Mouse (Mus musculus) forebrain, embryonic 10.5 days (tissue): ENCODE data around the gene Ubtf. TPM values are rescaled to one million over a fixed set of nuclear protein-coding genes. Genes with fewer than 3 reads are reported as not detected.
A peak's percentile ranks its signal among the peaks of the same experiment; 100 is the strongest.

Source experiments
- DNase-seq: peaks from one replicate; pipeline ENCODE4 v3.0.0-alpha.2; 2017; ENCODE audit warnings: low spot score; ENCODE audit errors: extremely low spot score
- H3K27ac ChIP-seq: fragments of 300-500 bp; sonication (generic); 2 replicates; pipeline ENCODE4 v1.5.1; 2016; ENCODE audit warnings: mild to moderate bottlenecking
- H3K27me3 ChIP-seq: fragments of 300-500 bp; sonication (generic); 2 replicates; pipeline ENCODE4 v1.6.1; 2016; ENCODE audit warnings: mild to moderate bottlenecking; ENCODE audit not compliant: poor library complexity, severe bottlenecking
- H3K36me3 ChIP-seq: fragments of 300-500 bp; sonication (generic); replicated peaks from 2 replicates; pipeline ENCODE4 v1.6.1; 2016; ENCODE audit warnings: mild to moderate bottlenecking, moderate library complexity
- H3K4me1 ChIP-seq: fragments of 300-500 bp; sonication (generic); 2 replicates; pipeline ENCODE4 v1.6.1; 2016
- H3K4me3 ChIP-seq: fragments of 300-500 bp; sonication (generic); 2 replicates; pipeline ENCODE4 v1.5.1; 2016; ENCODE audit warnings: mild to moderate bottlenecking, moderate library complexity
- H3K9me3 ChIP-seq: fragments of 300-500 bp; sonication (generic); 2 replicates; pipeline ENCODE4 v1.6.1; 2016; ENCODE audit warnings: mild to moderate bottlenecking, moderate library complexity
- WGBS: fragments of 180-500 bp; shearing (Covaris S2); methylation state at CpG from one replicate; pipeline ENCODE4 v1.1.7; 2016; 5-methylcytosine and 5-hydroxymethylcytosine counted together
- polyA plus RNA-seq: library from polyadenylated mRNA; unstranded; fragments of >200 nt; fragmentation: Nextera tagmentation; extraction: Ambion mirVana; gene quantifications from 2 replicates; pipeline ENCODE4 v1.2.1, GENCODE M21; 2016

Gene Ubtf
- polyA plus RNA-seq, 1 experiment from 2014 or later: 95.5 TPM

DNA sequence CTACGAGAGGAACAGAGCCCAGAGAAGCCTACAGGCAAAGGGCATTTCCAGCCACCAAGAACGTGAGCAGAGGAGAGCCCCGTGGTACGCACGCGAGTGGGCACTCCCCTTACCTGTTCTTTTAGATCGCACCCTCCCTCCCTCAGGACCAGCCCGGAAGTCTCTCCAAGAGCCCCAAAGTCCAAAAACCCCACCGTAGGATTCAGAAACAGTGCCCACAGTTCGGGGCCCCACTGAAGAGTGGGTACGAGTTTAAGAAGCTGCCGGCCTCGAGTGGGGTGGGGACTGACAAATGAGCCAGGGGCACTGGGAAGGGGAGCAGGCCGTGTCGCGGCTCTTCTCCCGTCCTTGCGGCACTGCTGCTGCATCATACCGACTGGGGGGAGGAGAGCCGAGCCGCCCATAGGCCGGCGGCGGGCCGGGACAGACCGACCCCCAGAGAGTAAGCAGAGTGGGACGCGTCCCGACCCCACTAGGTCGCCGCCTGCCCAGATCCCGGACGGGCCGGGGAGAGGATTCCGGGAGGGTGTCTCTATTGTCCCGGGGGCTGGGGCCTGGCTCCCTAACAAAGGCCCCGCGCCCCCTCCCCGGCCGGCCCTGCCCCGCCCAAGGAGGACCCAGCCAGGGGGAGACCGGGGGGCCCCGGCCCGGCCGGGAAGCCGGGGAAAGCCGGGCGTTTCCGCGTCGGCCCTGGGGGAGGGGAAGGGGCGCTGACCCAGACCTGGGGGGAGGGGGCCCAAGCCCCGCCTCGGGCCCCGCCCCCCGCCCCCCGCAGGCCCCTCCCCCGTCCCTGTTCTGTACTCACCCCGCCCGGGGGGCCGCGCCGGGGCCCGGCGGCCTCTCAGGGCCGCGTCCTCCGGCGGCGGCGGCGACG is 23.7 kb downstream of the Ubtf start:
- H3K27ac ChIP-seq: peak overlapping the region; percentile 98
- H3K4me3 ChIP-seq: peak overlapping the region; percentile 94
- peaks cover 42% of the 10 kb centered on the region for H3K36me3 ChIP-seq
- no peaks in the 10 kb centered on the region for H3K27me3 ChIP-seq
- no peaks in the 10 kb centered on the region for H3K9me3 ChIP-seq
- under 1% methylated on average over 72 of the region's 73 CpGs for WGBS
- peaks cover 32% of the 10 kb centered on the region for H3K4me1 ChIP-seq
- DNase-seq: peak; percentile 73

DNA sequence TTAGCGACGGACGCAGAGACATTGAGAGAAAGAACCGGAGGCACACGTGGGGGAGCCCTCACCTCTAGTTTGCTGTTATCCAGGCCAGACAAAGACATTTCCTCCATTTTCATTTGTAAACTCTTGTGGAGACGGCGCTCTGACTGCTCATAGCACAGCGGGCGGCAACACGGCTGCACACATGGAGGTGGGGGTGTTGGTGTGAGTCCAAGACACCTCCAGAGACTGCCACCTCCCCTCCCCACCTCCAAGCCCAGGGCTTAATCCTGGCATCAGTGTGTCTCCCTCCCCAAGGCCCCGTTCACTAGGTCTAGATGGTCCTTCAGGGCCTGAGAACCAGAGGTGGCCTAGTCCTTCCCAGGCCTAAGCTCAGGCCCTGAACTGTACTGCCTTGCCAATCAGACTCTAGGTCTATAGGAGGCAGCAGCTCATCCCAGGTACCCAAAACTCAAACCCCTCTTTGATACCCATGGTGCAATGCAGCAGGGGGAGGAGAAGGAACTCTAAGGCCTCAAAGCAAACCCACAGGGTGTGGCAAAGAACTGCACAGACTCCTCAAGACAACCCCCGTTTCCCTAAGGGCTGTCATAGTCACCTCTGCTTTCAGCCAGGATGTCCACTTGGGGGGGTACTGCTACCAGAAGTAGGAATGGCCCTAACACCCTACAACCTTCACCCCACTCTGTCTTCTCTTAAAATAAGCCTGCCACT is 24.5 kb downstream of the Ubtf start:
- Histone ChIP-seq H3K27me3 (no peaks in the 10 kb centered on the region), H3K4me3 (peak overlapping the region; percentile 94), H3K27ac (peak overlapping the region; percentile 98), H3K9me3 (no peaks in the 10 kb centered on the region), H3K36me3 (peaks cover 50% of the 10 kb centered on the region), H3K4me1 (peaks cover 32% of the 10 kb centered on the region)
- DNase-seq: no peak
- 79% methylated on average over 12 of the region's 12 CpGs for WGBS

DNA sequence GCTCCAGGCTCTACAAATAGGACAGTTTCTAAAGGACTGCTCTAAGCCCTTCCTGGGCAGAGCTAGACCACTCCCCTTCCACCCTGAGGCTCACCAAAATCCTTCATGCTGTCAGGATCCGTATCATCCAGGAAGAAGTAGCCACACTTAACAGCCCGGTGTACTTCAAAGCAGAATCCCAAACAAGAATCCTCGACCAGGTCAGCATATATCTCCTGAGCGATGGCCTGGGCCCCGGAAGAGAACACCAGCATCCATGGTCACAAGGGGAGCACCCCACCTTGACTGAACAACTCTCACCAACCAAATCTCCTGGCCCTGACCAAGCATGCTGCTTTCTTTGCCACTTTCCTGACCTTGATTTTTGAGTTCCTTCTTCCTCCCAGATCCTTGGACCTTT is 25.1 kb downstream of the Ubtf start:
- Histone ChIP-seq H3K27ac (no peak overlapping the region), H3K36me3 (peaks cover 57% of the 10 kb centered on the region)
- 86% methylated on average over 5 of the region's 5 CpGs for WGBS

DNA sequence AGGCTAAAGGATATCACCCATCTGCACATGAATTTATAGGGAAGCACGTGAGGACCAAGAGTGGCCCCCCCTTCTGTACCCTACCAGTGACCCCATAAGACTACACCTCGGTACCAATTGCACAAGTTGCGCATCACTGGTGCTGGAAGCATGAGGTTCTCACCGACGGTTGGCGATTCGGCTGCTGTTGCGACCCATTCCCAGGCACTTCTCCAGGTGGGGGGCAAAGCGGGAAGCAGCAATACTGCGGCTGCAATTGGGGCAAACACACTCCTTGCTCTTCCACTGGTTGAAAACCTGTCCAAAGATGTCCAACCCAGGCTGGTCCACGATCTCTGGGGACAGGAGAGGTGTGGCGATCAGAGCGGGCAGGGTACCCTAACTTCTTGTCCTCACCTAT is 25.6 kb downstream of the Ubtf start:
- no peaks in the 10 kb centered on the region for H3K27me3 ChIP-seq
- H3K4me3 ChIP-seq: peak overlapping the region; percentile 94; the same call in 1 of the 2 replicates
- no peaks in the 10 kb centered on the region for H3K9me3 ChIP-seq
- no peak for DNase-seq
- H3K36me3 ChIP-seq: peaks cover 61% of the 10 kb centered on the region
- WGBS: 96% methylated on average over 13 of the region's 13 CpGs
- H3K4me1 ChIP-seq: peaks cover 32% of the 10 kb centered on the region
- no peak overlapping the region for H3K27ac ChIP-seq

More for the DNA sequence above, 25.1 kb downstream of the Ubtf start:
- Histone ChIP-seq H3K9me3 (no peaks in the 10 kb centered on the region), H3K4me1 (peaks cover 30% of the 10 kb centered on the region), H3K4me3 (peak overlapping the region; percentile 94; the same call in 1 of the 2 replicates), H3K27me3 (no peaks in the 10 kb centered on the region)
- DNase-seq: no peak

GRCm38 (mm10) chr11:102291051-102291535 is 28.4 kb downstream of the Ubtf start:
- no peak for DNase-seq
- Histone ChIP-seq H3K4me3 (peak overlapping the region; percentile 1; the same call in 1 of the 2 replicates), H3K9me3 (no peaks in the 10 kb centered on the region), H3K4me1 (peaks cover 28% of the 10 kb centered on the region), H3K36me3 (peaks cover 80% of the 10 kb centered on the region), H3K27me3 (no peaks in the 10 kb centered on the region), H3K27ac (peak overlapping the region; percentile 3; the same call in 1 of the 2 replicates)
- 90% methylated on average over 11 of the region's 11 CpGs for WGBS

- 81% methylated on average over 4 of the region's 4 CpGs for WGBS
- Histone ChIP-seq H3K4me3 (no peak overlapping the region), H3K27ac (no peak overlapping the region), H3K9me3 (no peaks in the 10 kb centered on the region), H3K27me3 (no peaks in the 10 kb centered on the region), H3K36me3 (peaks cover 80% of the 10 kb centered on the region), H3K4me1 (peaks cover 31% of the 10 kb centered on the region)
- DNase-seq: no peak
These were observed 29.4 kb downstream of the Ubtf start for GRCm38 (mm10) chr11:102290141-102290540.

DNA sequence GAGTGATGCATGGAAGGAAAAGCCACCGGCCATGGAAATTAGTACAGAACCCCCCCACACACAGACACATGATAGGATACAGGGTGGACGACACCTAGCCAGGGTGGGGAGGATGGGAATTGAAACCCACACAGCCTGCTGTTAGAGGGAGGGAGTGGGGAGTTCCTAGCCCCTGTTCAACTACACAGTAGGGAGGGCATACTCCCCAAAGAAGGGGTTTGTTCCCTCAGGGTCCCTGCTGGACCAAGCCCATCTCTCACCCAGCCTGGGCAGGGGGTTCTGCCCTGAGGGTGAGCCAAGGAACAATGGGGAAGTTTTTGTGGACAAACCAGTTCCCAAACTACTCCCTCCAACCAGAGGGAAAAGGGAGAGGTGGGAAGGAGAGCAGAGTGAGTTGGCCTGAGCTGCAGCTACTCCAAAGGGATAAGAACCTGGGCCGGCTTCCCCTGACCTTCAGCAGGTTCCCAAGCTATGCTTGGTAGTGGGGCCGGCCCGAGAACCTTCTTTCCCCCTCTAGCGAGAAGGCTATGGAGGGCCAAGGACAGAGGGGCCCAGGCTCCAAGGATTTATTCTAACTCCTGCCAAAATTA is 29.9 kb downstream of the Ubtf start:
- H3K36me3 ChIP-seq: peaks cover 75% of the 10 kb centered on the region
- peaks cover 26% of the 10 kb centered on the region for H3K4me1 ChIP-seq
- no peaks in the 10 kb centered on the region for H3K9me3 ChIP-seq
- no peaks in the 10 kb centered on the region for H3K27me3 ChIP-seq
- WGBS: 55% methylated on average over 6 of the region's 6 CpGs
- DNase-seq: no peak
- H3K27ac ChIP-seq: no peak overlapping the region
- H3K4me3 ChIP-seq: no peak overlapping the region

- H3K36me3 ChIP-seq: peaks cover 68% of the 10 kb centered on the region
- H3K27me3 ChIP-seq: no peaks in the 10 kb centered on the region
- no peak for DNase-seq
- H3K4me1 ChIP-seq: peaks cover 22% of the 10 kb centered on the region
- 75% methylated on average over 2 of the region's 2 CpGs for WGBS
- no peak overlapping the region; the same call in 1 of the 2 replicates for H3K4me3 ChIP-seq
- H3K9me3 ChIP-seq: no peaks in the 10 kb centered on the region
- H3K27ac ChIP-seq: no peak overlapping the region
These were observed 30.6 kb downstream of the Ubtf start for GRCm38 (mm10) chr11:102288913-102289312.

GRCm38 (mm10) chr11:102288027-102288804 is 31.3 kb downstream of the Ubtf start:
- H3K4me3 ChIP-seq: 0 out of 2 replicates have a peak overlapping the region, but pooled peaks have one; percentile 1
- H3K4me1 ChIP-seq: peaks cover 22% of the 10 kb centered on the region
- peaks cover 61% of the 10 kb centered on the region for H3K36me3 ChIP-seq
- no peaks in the 10 kb centered on the region for H3K9me3 ChIP-seq
- WGBS: 86% methylated on average over 8 of the region's 8 CpGs
- no peak for DNase-seq
- no peaks in the 10 kb centered on the region for H3K27me3 ChIP-seq
- no peak overlapping the region for H3K27ac ChIP-seq

GRCm38 (mm10) chr11:102287485-102287884 is 32.1 kb downstream of the Ubtf start:
- DNase-seq: no peak
- Histone ChIP-seq H3K36me3 (peaks cover 54% of the 10 kb centered on the region), H3K4me3 (no peak overlapping the region), H3K27ac (no peak overlapping the region), H3K4me1 (peaks cover 22% of the 10 kb centered on the region), H3K9me3 (no peaks in the 10 kb centered on the region), H3K27me3 (no peaks in the 10 kb centered on the region)
- WGBS: 89% methylated on average over 8 of the region's 8 CpGs

GRCm38 (mm10) chr11:102285095-102285834 is 34.3 kb downstream of the Ubtf start:
- no peaks in the 10 kb centered on the region for H3K27me3 ChIP-seq
- peak overlapping the region; percentile 88 for H3K27ac ChIP-seq
- peak overlapping the region; percentile 89 for H3K4me3 ChIP-seq
- peaks cover 32% of the 10 kb centered on the region for H3K36me3 ChIP-seq
- DNase-seq: no peak
- no peaks in the 10 kb centered on the region for H3K9me3 ChIP-seq
- peaks cover 22% of the 10 kb centered on the region for H3K4me1 ChIP-seq
- 6% methylated on average over 31 of the region's 31 CpGs for WGBS
